Mouse (Mus musculus): ENCODE measurements around the gene 2200002J24Rik.
A peak's percentile ranks its signal among the peaks of the same experiment; 100 is the strongest.
"Not testable (repeated sequence)": the region's sequence is repeated elsewhere in the genome, so short reads cannot be mapped to it uniquely, and the experiment has no call there.

2200002J24Rik gene

GRCm38 (mm10) chr7:30728739-30729395 lies 30.1 kb downstream of the 2200002J24Rik start:
- no peak for DNase-seq

GRCm38 (mm10) chr7:30729396-30730063 lies 30.8 kb downstream of the 2200002J24Rik start, which contains the start of gene Tmem147:
Gene Tmem147, minus strand, starts transcription at chr7:30729540.
- DNase-seq = peak; percentile 98

GRCm38 (mm10) chr7:30730064-30730722 lies 31.5 kb downstream of the 2200002J24Rik start:
- not testable (repeated sequence) for DNase-seq

- DNase-seq = no peak
Observed at GRCm38 (mm10) chr7:30736211-30736610, 37.5 kb downstream of the 2200002J24Rik start.

- DNase-seq = not testable (repeated sequence)
Observed at GRCm38 (mm10) chr7:30742570-30742969, 43.8 kb downstream of the 2200002J24Rik start.

- not testable (repeated sequence) for DNase-seq
Observed at GRCm38 (mm10) chr7:30743617-30744016, 44.9 kb downstream of the 2200002J24Rik start, which contains the start of gene Gapdhs. Gene Gapdhs, minus strand, starts transcription at chr7:30743681.

- peak; percentile 65 for DNase-seq
Observed at GRCm38 (mm10) chr7:30744022-30744598, 45.4 kb downstream of the 2200002J24Rik start.

GRCm38 (mm10) chr7:30747525-30748204 lies 48.9 kb downstream of the 2200002J24Rik start:
- DNase-seq = no peak
